Comparison of ENCODE assay signal across 17 mouse cellular contexts in genomic region chr6:85218684-85219445, GRCm38 (mm10). TPM values are rescaled to one million over a fixed set of nuclear protein-coding genes. Genes with fewer than 3 reads are reported as not detected.
DNase-seq lines count a peak whose midpoint lies in the region; TF ChIP-seq lines count a peak whose summit lies in the region.
"Had no signal": no experiment of that assay in that cellular context is flagged by ENCODE, and none has a peak within 500 bp of the region (broad histone marks: within the 10 kb centered on the region; RNA-seq: fewer than 3 reads in every experiment).

No protein-coding gene starts in this region.

- no peak for DNase-seq in layer of hippocampus, adult 2 months (ENCODE audit: low spot score in 2 of 2)
- no peak for DNase-seq in layer of hippocampus, postnatal 36 days
- DNase-seq in brain, embryonic 14.5 days (ENCODE audit: low read depth) = peak; percentile 73
- DNase-seq in forebrain, embryonic 10.5 days (ENCODE audit: extremely low spot score, low spot score) = no peak
- DNase-seq in left cerebral cortex, postnatal 36 days (ENCODE audit: low spot score in 2 of 2) = peak; percentile 52 to 56
- no peak for DNase-seq in gastrocnemius, postnatal 14 days
- no peak for DNase-seq in thymus, postnatal 36 days
- DNase-seq: cerebellum, adult 8-10 months; heart, adult 18-20 months; kidney, postnatal 14 days; liver; right cerebral cortex, postnatal 4 days had no signal

- H3K4me3 ChIP-seq in layer of hippocampus, adult 2 months = no peak overlapping the region
- H3K4me3 ChIP-seq in forebrain, embryonic 10.5 days = no peak overlapping the region
- H3K4me3 ChIP-seq: erythroblast, embryonic 14.5 days; neural tube, embryonic 12.5 days had no signal

- TF ChIP-seq CTCF in layer of hippocampus, adult 2 months (conservative IDR thresholded peaks at IDR 0.05) = no peak
- no peak for TF ChIP-seq CTCF in brain, embryonic 14.5 days (IDR thresholded peaks at IDR 0.05; ENCODE audit: borderline replicate concordance, extremely low read depth, insufficient read depth, insufficient read length)

- H3K4me1 ChIP-seq in forebrain, embryonic 10.5 days = peaks cover 64% of the 10 kb centered on the region

- H3K9me3 ChIP-seq in forebrain, embryonic 10.5 days = no peaks in the 10 kb centered on the region
- H3K9me3 ChIP-seq: neural tube, embryonic 12.5 days had no signal

- H3K27ac ChIP-seq in layer of hippocampus, adult 2 months = peak overlapping the region; percentile 72
- peak overlapping the region; percentile 74 for H3K27ac ChIP-seq in forebrain, embryonic 10.5 days
- H3K27ac ChIP-seq: macrophage; neural tube, embryonic 12.5 days; stomach, postnatal 0 days had no signal

- 53% methylated on average over 5 of the region's 5 CpGs for WGBS in forebrain, embryonic 10.5 days

- H3K27me3 ChIP-seq in forebrain, embryonic 10.5 days (ENCODE audit: poor library complexity, severe bottlenecking) = peaks cover 13% of the 10 kb centered on the region; the same call in 1 of the 2 replicates
- H3K27me3 ChIP-seq: neural tube, embryonic 12.5 days had no signal

- intact Hi-C loops in left cerebral cortex, postnatal 36 days (cut with DNase I) = loop anchor here (1.0 to 2.0 kb wide), 2 partner anchors 29 to 58 kb away; no protein-coding TSS in a partner anchor
- intact Hi-C loops in gastrocnemius, postnatal 14 days (cut with DNase I; ENCODE audit: low total_unique reads) = no loop called here

- H3K36me3 ChIP-seq in forebrain, embryonic 10.5 days (replicated peaks) = peaks cover 2% of the 10 kb centered on the region; the same call in 1 of the 2 replicates
- H3K36me3 ChIP-seq: neural tube, embryonic 12.5 days had no signal

- TF ChIP-seq POLR2A in brain, embryonic 14.5 days (IDR thresholded peaks at IDR 0.05; ENCODE audit: borderline replicate concordance, extremely low read depth, insufficient read depth, insufficient read length, poor library complexity, severe bottlenecking) = no peak

RNA-seq across cellular contexts. Expression of gene Emx1, which starts 31.6 kb away (rescaled TPM):
- total RNA-seq in layer of hippocampus, adult 2 months (2021) = 10 to 100 TPM; 15.9 to 20.2 TPM
- total RNA-seq in layer of hippocampus, postnatal 36 days (2021) = 10 to 100 TPM; 17.6 to 19.3 TPM
- polyA plus RNA-seq in brain, embryonic 14.5 days (2012; rRNA removed) = 13.9 and 69.3 TPM in 2 replicates
- 26.5 and 35.8 TPM in 2 replicates for polyA plus RNA-seq in forebrain, embryonic 10.5 days (2016; fragmentation: Nextera tagmentation; extraction: Ambion mirVana)
- total RNA-seq in left cerebral cortex, postnatal 36 days (2021) = 10 to 100 TPM; 34.2 to 45.2 TPM
- not detected for total RNA-seq in gastrocnemius, postnatal 14 days (2021)
- total RNA-seq: heart, adult 18-20 months had no signal
- polyA plus RNA-seq: activated CD4-positive, CD25-positive, alpha-beta regulatory T cell, adult 4 months; erythroblast, embryonic 14.5 days; macrophage; stomach, postnatal 0 days had no signal

Comparison
In these comparisons a context has a peak if more than half of its experiments do, and no peak if none do; other contexts are left out.
1. DNase-seq: peak in brain, embryonic 14.5 days (single experiment) and left cerebral cortex, postnatal 36 days (2 of 2); none in layer of hippocampus, adult 2 months (0 of 2), layer of hippocampus, postnatal 36 days (0 of 2), forebrain, embryonic 10.5 days (single experiment), gastrocnemius, postnatal 14 days (single experiment) and thymus, postnatal 36 days (0 of 2).
2. RNA of gene Emx1, which starts 31.6 kb away (total RNA-seq): 34.2 to 45.2 TPM in left cerebral cortex, postnatal 36 days, 15.9 to 20.2 TPM in layer of hippocampus, adult 2 months and 17.6 to 19.3 TPM in layer of hippocampus, postnatal 36 days; not detected in gastrocnemius, postnatal 14 days; every median in the first group is over 10 times any median in the second.